Mouse (Mus musculus) liver, embryonic 14.5 days (tissue): ENCODE measurements around the gene Cyb561d2. TPM values are rescaled to one million over a fixed set of nuclear protein-coding genes. Genes with fewer than 3 reads are reported as not detected.
A peak's percentile ranks its signal among the peaks of the same experiment; 100 is the strongest.

Source experiments
- ATAC-seq: fragments of 200-750 bp; cut with Nextera tagmentation; 2 replicates; pipeline ENCODE4 v1.8.0; 2017; ENCODE audit warnings: moderate number of reproducible peaks, mild to moderate bottlenecking, moderate library complexity; ENCODE audit not compliant: insufficient read depth
- DNase-seq, 3 experiments: peaks; one replicate each; pipeline ENCODE4 v3.0.0-alpha.2; 2012 to 2013; ENCODE audit warnings: low read depth in 3 of 3, low spot score in 3 of 3
- H3K27ac ChIP-seq: fragments of 300-500 bp; sonication (generic); 2 replicates; pipeline ENCODE4 v1.5.1; 2014; ENCODE audit warnings: moderate library complexity, mild to moderate bottlenecking, control low read depth, inconsistent platforms
- H3K27me3 ChIP-seq: fragments of 300-500 bp; sonication (generic); 2 replicates; pipeline ENCODE4 v1.6.1; 2014; ENCODE audit warnings: mild to moderate bottlenecking, low read length, moderate library complexity; ENCODE audit not compliant: control insufficient read depth, insufficient read depth
- H3K36me3 ChIP-seq: fragments of 300-500 bp; sonication (generic); replicated peaks from 2 replicates; pipeline ENCODE4 v1.6.1; 2014; ENCODE audit warnings: low read depth; ENCODE audit not compliant: control insufficient read depth, insufficient read depth
- H3K4me1 ChIP-seq, 2 experiments: fragments of 200-500 bp in 1 of 2; fragments of 300-500 bp in 1 of 2; sonication (generic) in 1 of 2; replicated peaks; 2 replicates each; pipeline ENCODE4 v1.6.1; 2012 to 2014; ENCODE audit warnings: antibody characterized with exemption in 1 of 2, inconsistent platforms in 1 of 2, low read length in 1 of 2; ENCODE audit not compliant: control insufficient read depth in 2 of 2, insufficient read depth in 2 of 2
- H3K4me2 ChIP-seq: fragments of 300-500 bp; sonication (generic); 2 replicates; pipeline ENCODE4 v1.6.1; 2014; ENCODE audit warnings: low read depth, mild to moderate bottlenecking, control low read depth, moderate library complexity
- H3K4me3 ChIP-seq, 2 experiments: fragments of 200-500 bp in 1 of 2; fragments of 300-500 bp in 1 of 2; sonication (generic) in 1 of 2; 2 replicates each; pipeline ENCODE4 v1.5.1; 2012 to 2014; ENCODE audit warnings: low read depth in 2 of 2, low read length in 2 of 2, mild to moderate bottlenecking in 2 of 2, control low read depth in 1 of 2, inconsistent platforms in 1 of 2, moderate library complexity in 1 of 2; ENCODE audit not compliant: insufficient read depth in 1 of 2
- H3K9ac ChIP-seq: fragments of 300-500 bp; sonication (generic); replicated peaks from 2 replicates; pipeline ENCODE4 v1.6.1; 2014; ENCODE audit warnings: mild to moderate bottlenecking, control low read depth, moderate library complexity
- H3K9me3 ChIP-seq: fragments of 300-500 bp; sonication (generic); 2 replicates; pipeline ENCODE4 v1.6.1; 2016; ENCODE audit warnings: low read length, mixed read lengths; ENCODE audit not compliant: control insufficient read depth
- CTCF ChIP-seq: IDR thresholded peaks from 2 replicates; pipeline ENCODE4 v1.5.1; 2016; ENCODE audit warnings: antibody characterized with exemption, low read depth, control low read depth
- EP300 ChIP-seq: IDR thresholded peaks from 2 replicates; pipeline ENCODE4 v1.6.1; 2016; ENCODE audit warnings: antibody characterized with exemption, low read depth
- WGBS: fragments of 180-500 bp; shearing (Covaris S2); extraction: QIAGEN DNeasy Blood & Tissue Kit; methylation state at CpG from one replicate; pipeline ENCODE4 v1.1.7; 2014; ENCODE audit not compliant: insufficient replicate concordance; 5-methylcytosine and 5-hydroxymethylcytosine counted together
- polyA plus RNA-seq, 2 experiments: library from polyadenylated mRNA; depleted of rRNA in 1 of 2; stranded (reverse) in 1 of 2; unstranded in 1 of 2; fragments of >200 nt; fragmentation: Nextera tagmentation in 1 of 2; extraction: Ambion mirVana in 1 of 2; gene quantifications; 2 replicates each; pipeline versions ENCODE4 v1.2.1 to v1.2.3; 2012 to 2014

Cyb561d2 gene
- polyA plus RNA-seq, 2 experiments, result 9.8 to 14.1 TPM

DNA sequence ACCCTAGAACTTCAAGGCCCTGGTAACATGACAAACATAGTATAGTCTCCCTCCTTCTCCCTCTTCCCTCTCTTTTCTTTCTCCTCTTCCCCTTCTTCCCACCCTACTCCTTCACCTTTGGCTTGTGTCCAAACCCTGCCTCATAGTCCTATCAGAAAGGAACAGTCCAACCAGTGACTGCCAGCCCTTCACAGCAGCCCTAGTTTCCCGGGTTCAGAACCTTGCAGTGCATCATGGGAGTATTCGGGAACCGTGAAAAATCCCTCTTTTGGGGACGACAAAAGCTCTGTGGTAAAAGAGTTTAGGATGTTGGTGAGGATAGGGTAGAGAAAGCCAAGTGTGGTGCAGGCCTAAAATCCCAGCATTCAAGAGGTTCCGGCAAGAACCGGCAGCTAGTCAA is 21.7 kb downstream of the Cyb561d2 start:
- WGBS, result 61% methylated on average over 6 of the region's 6 CpGs
- no peak overlapping the region for H3K9ac ChIP-seq
- ATAC-seq (no peak), DNase-seq (no peak)
- no peak overlapping the region for H3K4me3 ChIP-seq
- H3K9me3 ChIP-seq, result no peaks in the 10 kb centered on the region
- no peaks in the 10 kb centered on the region for H3K36me3 ChIP-seq
- H3K4me1 ChIP-seq, result no peaks in the 10 kb centered on the region
- no peak overlapping the region for H3K27ac ChIP-seq
- no peak for TF ChIP-seq EP300
- TF ChIP-seq CTCF, result no peak
- H3K4me2 ChIP-seq, result no peak overlapping the region
- peaks cover 2% of the 10 kb centered on the region; the same call in 1 of the 2 replicates for H3K27me3 ChIP-seq

DNA sequence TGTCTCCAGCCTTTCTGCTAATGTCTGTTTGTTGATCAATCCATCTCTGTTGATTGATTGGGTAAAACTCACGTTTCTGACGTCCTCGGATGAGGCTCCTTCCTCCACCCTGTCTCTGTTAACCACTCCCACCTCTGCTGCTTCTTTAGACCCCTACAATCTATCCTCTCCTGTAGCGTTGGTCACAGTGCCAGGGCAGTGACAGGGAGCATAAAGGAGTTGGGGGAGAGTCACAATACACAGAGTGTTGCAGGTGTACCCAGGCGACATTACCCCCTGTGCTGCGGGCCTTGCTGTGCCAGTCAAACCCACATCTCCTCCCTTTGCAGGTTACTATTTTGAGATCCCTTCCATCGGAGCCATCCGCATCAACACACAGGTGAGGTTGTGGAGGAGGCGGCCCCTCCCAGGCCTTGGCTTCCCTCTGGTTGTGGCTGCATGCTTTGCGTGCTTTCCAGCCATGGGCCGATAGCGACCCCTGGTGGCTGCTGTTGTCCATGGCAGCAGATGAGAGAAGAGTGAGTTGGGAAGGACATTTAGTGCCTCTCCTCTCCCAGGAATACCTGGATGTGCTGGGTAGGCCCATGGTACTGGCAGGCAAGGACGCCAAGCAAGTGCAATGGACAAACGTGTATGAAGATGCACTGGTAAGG is 27.6 kb downstream of the Cyb561d2 start:
- peak; percentile 39 to 52 (median 47) for DNase-seq
- H3K27ac ChIP-seq, result no peak overlapping the region
- H3K4me3 ChIP-seq, result no peak overlapping the region
- H3K27me3 ChIP-seq, result no peaks in the 10 kb centered on the region
- H3K9ac ChIP-seq, result no peak overlapping the region
- WGBS, result 18% methylated on average over 14 of the region's 14 CpGs
- H3K36me3 ChIP-seq, result no peaks in the 10 kb centered on the region
- TF ChIP-seq EP300 (no peak), CTCF (peak; percentile 100)
- ATAC-seq, result peak; percentile 25; the same call in 1 of the 2 replicates
- H3K4me2 ChIP-seq, result no peak overlapping the region
- no peaks in the 10 kb centered on the region for H3K9me3 ChIP-seq
- H3K4me1 ChIP-seq, result no peaks in the 10 kb centered on the region

DNA sequence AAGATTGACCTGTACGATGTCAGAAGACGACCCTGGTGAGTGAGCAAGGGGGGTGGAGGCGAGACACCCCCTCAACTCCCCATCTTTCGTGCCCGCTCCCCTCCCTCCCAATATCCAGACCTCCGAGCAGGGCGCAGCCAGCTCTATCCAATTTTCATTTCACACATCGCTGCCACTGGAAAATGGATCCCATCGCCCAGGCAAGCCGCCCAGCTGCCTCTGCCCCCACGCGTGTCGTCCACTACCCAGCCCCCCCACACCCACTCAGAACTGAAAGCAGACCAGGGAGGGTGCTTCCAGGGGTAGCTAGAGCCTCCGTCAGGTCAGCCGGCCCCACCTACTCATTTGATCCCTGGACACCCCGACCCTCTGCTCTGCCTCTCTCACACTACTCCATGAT is 29.7 kb downstream of the Cyb561d2 start:
- Histone ChIP-seq H3K4me2 (no peak overlapping the region), H3K4me3 (no peak overlapping the region), H3K9ac (no peak overlapping the region), H3K4me1 (no peaks in the 10 kb centered on the region), H3K9me3 (no peaks in the 10 kb centered on the region), H3K27me3 (no peaks in the 10 kb centered on the region; the same call in 1 of the 2 replicates), H3K36me3 (no peaks in the 10 kb centered on the region), H3K27ac (no peak overlapping the region)
- ATAC-seq (no peak), DNase-seq (no peak)
- TF ChIP-seq CTCF, result no peak
- no peak for TF ChIP-seq EP300
- WGBS, result 69% methylated on average over 16 of the region's 16 CpGs

DNA sequence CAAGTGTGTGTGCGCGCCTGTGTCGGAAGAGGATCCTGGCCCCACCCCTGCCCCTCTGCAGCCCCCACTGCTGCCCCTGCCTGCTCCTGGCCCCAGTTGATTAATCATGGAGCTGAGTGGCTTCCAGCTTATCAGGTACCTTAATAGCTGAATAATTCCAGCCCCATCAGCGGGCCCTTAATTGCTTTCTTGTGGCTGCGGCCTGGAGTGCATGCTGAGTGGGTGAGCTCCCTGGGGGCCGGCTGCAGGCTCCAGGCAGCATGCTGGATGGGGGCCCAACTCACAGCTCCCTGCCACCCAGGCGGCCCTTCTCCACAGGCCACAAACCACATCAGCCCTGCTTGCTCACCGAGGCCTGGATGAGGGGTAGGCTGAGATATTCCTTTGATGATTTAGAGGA is 30.6 kb downstream of the Cyb561d2 start:
- Histone ChIP-seq H3K4me3 (no peak overlapping the region), H3K9me3 (no peaks in the 10 kb centered on the region), H3K27me3 (no peaks in the 10 kb centered on the region; the same call in 1 of the 2 replicates), H3K36me3 (no peaks in the 10 kb centered on the region), H3K4me2 (no peak overlapping the region), H3K4me1 (no peaks in the 10 kb centered on the region), H3K9ac (no peak overlapping the region), H3K27ac (no peak overlapping the region)
- 66% methylated on average over 8 of the region's 8 CpGs for WGBS
- TF ChIP-seq CTCF (no peak), EP300 (no peak)
- ATAC-seq (no peak), DNase-seq (no peak)

DNA sequence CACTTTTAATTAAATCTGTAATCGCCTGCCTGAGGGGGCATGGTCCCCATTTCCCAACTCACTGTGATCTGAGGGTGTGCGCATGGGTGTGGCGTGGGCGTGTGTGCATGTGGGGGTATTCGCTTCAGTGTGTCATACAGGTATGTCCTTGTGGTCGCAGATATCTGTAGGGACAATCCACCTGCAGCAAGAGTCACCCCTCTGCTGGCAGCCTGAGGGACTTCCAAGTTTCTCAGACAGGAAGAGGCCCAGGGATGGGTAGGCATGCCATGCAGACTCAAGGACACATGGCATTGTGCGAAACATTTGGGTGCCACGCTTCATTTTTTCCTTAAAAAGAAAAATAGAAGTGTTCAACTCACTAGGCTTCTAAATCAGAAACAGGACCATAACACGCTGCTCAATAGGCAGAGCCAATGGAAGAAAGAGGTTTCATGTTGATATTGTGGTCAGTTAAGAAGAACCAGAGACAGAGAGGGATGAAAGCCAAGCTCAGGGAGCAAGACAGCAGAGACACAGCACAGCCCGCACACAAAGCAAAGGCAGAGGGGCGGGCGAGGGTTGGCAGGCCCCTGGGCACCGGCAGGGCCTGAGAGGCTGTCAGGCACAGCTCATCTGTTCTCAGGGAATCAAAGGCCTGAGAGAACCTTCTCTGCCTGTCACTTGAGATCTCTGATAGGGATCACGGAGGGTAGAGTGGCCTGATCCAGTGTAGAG is 31.5 kb downstream of the Cyb561d2 start:
- H3K4me2 ChIP-seq, result no peak overlapping the region
- 65% methylated on average over 14 of the region's 14 CpGs for whole genome bisulfite sequencing
- no peak for ATAC-seq
- H3K27me3 ChIP-seq, result no peaks in the 10 kb centered on the region; the same call in 1 of the 2 replicates
- no peak for DNase-seq
- no peak overlapping the region for H3K9ac ChIP-seq
- TF ChIP-seq CTCF (peak; percentile 14; the same call in 1 of the 2 replicates), EP300 (no peak)
- H3K27ac ChIP-seq, result no peak overlapping the region
- no peaks in the 10 kb centered on the region for H3K9me3 ChIP-seq
- H3K4me1 ChIP-seq, result no peaks in the 10 kb centered on the region
- H3K4me3 ChIP-seq, result no peak overlapping the region
- no peaks in the 10 kb centered on the region for H3K36me3 ChIP-seq
